Mouse (Mus musculus): ENCODE measurements around the gene Cnot9.

DNA sequence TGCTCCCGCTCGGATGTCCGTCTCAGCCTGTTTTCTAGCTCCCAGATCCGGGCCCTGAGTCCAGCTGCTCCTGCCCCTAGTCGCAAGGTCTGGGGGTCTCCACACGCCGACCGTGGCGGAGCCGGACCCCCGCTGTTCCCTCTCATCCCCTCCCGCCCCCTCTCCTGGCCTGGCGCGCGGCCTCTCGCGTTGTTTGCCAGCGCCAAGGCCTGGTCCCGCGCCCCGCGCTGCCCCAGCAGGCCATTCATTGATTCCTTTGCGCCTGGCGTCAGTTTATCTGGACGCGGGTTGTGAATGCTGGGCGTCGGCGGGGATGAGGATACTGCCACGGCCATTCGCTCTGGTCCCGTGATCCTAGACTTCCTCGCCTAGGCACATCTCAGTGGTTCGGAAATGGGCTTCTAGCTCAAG lies 618 bp downstream of the Cnot9 start:
- TF ChIP-seq CTCF (IDR thresholded peaks at IDR 0.05; ENCODE audit: low read depth), result no peak
- TF ChIP-seq EP300 (IDR thresholded peaks at IDR 0.05; ENCODE audit: low read depth), result no peak
